Mouse (Mus musculus) testis, postnatal 10 days (tissue): ENCODE results near the gene Mindy4.

Source experiments
- DNase-seq: peaks from one replicate; pipeline ENCODE4 v3.0.0; 2021; ENCODE audit warnings: low spot score

The Mindy4 gene

DNA sequence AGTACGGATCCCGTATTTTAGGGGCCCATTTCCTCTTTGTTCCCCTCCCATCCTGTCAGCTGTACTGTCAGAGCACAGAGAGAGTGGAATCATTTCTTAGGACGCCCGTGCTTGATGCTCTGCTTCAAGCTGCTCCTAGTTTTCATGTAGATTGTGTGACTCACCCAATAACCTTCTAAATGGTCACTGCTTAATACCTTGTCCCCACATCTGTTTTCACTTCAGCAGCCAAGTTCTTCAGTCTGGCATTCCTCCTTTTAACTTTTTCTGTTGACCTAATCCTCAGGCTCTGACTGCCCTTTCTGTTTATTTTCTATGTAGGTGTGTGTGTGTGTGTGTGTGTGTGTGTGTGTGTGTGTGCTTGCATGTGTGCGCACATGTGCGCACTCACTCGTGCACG, 4.6 kb downstream of the Mindy4 start:
- no peak for DNase-seq

DNA sequence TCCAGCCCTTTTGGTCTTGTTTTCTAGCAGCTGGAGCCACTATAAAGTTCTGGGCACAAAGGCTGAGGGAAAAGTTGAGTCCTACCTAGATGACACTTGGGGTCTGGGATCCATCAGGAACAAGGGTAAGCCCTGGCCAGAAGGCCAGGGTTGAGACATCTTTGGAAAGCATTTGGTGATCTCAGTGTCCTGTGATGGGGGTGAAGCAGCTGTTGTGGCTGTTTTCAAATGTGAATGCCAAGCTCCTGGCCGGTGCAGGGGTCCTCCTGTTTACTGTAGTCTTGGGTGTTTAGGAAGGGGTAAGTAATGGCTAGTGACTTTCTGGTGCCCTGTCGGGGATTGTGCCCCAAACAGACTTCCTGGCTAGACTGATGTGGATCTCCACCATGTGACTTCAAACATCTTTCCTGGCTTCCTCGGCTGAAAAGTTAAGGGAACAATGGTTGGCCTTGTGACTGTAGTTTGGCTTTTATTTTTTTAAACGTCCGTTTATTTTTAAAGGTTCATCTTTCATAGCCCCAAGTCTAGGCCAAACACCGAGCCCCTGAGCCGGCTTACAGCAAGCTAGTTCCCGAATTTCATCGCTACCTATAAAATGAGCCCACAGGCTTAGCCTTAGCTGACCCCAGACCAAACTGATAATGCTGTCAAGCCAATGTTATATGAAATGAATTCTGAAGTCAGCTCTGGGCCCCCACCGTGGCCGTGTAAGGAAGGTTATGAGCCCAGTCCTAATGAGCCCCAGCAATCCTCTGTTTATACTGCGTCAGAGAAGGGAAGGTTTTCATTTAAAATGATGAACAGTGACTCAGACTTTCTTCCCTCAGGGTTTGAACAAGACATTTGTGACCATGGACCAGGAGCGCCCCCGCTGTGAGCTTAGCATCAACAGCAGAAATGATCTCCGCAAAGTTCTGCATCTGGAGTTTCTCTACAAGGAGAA, 7.5 kb downstream of the Mindy4 start:
- no peak for DNase-seq

DNA sequence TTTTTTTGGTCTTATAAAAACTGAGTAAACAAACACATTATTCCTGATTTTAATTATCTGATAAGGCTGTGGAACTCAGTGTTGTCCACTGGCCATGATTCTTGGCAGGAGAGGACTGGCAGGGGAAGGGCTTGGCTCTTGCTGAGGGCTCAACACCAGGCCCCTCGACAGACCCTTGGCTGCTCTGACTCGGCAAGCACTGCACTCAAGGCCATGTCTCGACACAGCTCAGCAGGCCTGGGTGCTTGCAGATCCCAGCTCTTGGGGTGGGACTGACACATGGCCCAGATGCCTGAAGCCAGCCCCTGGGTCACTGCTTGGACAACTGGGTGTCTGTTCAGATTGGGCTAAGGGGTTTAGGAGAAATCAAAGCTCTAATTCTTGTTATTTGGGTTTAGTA, 11.4 kb downstream of the Mindy4 start:
- DNase-seq: no peak

DNA sequence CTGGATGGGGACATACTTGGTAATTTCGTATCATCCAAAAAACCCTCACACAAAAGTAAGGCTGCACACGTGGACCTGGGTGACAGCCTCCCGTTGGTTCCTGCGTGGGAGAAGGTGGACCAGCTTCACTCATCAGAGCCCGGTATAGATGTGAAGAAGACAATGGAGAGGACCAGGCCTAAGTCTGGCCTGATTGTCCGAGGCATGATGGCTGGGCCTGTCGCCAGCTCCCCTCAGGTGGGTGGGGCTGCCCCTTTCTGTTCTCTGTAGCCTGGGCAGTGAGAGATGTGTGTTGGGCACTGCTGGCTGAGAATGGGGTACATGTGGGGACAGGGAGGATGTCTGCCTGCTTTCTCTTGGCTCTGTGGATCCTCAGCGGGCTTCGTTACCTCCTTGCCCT, 15.0 kb downstream of the Mindy4 start:
- no peak for DNase-seq

DNA sequence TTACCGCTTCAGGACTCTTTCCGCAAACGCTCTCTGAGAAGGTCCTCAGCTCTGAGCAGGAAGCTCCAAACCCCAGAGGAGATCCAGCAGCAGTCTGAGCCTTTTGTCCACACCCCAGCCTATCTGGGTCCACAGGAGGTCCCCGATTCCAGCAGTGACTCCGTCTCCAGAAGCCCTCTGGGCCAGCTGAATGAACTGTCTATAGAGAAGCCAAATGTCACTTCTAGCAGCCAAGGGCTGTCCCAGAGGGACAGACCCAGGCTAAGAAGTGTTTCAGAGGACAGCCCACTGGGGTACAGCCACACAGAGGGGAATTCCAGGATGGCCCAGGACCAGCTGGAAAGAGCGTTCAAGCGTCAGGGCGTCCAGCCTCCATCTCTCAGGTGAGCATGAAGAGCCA, 20.8 kb downstream of the Mindy4 start:
- no peak for DNase-seq

DNA sequence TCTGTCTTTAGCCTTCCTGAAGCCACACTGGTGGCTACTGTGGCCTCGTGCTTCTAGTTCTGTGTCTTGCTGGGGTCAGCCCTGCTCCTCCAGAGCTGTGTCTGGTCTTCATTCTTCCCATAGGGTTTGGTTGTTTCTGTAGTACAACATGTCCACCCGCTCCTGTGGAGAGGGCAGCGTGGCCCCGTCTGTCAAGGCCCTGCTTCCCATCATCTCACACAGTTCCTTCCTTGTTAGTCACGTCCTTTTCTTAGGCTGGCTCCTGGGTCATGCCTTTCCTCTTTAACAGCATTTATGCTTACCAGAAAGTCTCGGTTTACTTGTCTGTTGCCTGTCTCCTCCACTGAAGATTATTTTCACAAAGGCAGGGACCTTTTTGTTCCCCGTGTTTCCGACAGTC, 26.9 kb downstream of the Mindy4 start:
- no peak for DNase-seq

DNA sequence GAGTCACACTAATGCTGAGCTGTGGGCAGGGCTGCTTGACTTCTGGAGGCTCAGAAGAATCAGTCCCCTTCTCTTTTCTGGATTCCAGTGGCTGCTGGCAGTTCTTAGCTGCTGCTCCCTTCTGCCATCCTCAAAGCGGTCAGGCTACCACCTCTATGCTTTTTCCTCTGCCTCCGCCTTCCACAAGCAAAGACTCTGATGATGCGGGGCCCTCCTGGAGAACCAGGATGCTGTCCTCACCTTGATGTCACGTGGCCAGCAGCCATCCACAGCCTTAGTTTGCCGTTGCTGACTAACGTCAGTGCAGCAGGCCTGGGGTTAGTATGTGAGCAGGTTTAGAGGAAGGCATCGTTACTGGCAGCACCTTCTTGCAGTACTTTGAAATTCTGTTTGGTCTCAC, 28.9 kb downstream of the Mindy4 start:
- DNase-seq: no peak

DNA sequence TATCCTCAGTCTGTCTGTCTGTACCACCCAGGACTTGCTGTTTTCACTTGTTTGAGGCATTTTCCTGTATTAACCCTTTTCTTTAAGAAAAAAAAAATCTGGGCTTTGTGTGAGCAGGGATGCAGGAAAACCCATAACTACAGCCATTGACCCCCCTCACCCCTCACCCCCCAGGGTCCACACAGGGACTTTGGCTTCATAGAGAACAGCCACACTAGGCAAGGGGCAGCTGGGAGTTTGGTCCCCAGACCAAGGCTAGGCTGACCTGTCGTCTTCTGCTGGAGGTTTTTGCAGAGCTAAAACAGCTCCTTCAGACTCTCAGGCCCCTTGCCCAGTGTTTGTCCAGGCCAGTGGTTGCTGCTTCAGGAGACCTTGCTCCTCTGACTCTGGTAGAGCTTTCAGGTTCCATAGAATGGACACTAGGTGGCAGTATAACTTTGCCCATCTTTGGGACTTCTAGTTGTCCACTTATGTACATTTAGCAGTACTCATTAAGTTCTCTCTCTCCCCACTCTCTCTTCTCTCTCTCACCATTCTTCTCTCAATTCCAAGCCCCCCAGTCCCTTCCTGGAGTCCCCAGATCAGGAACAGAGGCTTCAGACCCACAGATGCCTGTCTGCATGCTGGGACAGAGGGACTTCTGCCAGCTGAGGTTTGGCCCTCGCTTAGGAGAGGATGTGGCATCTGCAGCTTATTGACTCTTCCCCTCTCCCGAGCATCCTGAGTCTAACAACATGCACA, 29.5 kb downstream of the Mindy4 start:
- DNase-seq: no peak

DNA sequence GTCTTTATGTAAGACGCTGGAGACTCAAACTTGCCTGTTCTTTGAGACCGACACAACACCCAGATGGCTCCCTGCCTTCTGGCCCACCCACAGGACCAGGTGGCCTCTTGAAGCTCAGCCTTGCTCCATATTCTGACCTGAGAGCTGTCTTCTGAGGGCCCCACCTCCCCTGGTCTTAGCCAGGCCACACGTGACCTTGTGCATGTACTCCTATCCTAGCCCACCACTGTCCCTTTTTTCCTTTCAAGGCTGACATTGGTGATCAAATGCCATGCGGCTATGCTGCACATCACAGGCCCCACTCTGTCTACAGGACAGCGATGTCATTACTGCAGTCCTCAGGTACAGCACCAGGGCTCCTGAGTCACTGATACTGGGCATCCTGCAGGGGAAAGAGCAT, 30.1 kb downstream of the Mindy4 start:
- DNase-seq: no peak

DNA sequence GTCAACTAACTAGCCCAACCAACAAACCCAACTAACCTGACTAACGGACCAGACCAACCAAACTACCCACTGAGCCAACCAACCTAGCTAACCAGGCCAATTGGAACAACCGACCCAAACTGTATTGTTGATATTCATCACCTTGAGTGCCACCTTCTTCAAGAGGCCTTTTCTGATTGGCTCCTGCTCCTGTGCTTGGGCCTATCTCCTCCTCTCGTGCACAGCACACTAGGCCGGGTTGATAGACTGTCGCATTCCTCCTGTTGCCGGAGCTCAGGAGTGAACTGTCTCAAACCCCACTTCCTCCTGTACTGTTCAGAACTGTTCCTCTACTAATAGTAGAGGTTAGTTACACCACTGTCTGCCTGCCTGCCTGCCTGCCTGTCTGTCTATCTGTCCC, 31.5 kb downstream of the Mindy4 start:
- no peak for DNase-seq

DNA sequence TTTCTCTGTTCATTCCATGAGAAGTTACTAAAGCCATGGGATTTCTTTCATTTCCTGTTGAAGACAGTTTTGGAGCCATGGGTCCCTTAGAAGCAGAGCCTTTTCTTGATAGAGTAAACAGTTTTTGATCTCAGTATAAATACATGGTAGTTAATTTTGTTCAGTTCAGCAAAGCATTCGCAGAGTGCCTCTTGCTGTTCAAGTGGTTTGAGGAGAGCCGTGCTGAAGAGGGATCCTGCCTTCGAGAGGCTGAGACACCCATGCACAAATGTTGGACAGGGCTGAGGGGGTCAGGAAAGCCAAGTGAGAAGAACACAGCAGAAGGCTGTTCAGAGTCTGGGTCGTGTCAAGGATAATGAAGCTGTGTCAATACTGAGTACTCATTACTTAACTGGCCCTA, 32.5 kb downstream of the Mindy4 start:
- no peak for DNase-seq

DNA sequence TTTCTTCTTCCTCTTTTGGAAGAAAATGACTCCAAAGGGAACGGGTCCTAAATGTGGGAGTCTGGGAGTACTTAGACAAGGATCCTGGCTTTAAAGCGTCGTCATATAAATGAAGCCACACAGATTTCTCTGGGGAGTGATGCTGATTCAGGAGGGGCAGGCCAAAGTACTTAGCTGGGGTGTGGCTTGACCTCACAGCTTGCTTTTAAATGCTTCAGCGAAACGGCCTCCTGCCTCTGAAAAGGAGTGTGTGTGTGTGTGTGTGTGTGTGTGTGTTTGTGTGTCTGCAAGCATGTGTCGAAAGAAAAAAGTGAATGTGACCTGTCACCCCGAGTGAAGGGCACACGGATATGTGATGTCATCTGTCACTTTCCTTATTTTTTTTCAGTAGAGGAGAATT, 36.7 kb downstream of the Mindy4 start:
- DNase-seq: no peak

DNA sequence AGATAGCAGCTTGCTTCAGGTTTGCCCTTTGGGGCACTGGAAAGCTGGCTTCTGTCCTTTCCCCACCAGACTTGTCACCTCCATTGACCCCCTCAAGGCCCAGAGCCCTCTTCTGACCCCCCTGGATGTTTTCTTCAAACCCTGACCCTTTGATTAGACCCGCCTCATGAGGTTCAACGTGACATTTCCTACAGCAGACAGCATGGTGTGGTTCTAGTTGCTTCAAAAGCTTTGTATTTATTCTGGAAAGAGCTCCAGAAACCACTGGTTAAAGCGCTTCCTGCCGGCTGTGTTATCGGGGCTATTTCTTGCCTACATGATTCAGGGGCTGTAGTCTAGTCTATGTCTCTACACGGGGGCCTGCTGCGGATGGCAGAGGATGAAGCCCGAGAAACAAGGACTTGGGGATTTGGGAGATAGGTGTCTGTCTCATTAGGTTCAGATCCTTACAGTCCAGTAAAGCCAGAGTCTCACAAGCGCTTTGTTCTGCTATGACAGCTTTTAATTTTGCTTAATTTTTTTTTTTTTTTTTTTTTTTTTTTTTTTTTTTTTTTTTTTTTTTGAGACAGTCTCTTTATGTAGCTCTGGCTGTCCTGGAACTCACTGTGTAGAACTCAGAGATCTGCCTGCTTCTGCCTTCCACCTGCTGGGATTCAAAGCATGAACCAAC, 37.5 kb downstream of the Mindy4 start:
- no peak for DNase-seq

DNA sequence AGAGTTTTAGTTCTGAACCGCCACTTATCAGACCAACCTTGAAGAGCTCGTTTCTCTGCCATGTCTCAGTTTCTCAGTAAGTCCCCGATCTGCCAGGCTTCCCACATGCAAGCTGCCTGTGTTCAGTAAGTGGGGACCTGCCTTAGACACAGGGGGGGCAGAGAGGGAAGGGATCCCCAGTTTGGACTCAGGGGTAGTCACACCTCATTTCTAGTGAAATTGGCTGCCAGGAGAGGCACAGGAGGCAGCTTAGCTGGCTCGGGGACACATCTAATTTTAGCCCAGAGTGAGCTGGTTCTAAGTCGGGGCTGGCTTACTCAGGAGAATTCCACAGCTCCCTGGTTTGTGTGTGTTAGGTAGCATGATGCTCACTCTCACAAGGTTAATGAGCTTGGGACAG, 38.3 kb downstream of the Mindy4 start:
- no peak for DNase-seq

DNA sequence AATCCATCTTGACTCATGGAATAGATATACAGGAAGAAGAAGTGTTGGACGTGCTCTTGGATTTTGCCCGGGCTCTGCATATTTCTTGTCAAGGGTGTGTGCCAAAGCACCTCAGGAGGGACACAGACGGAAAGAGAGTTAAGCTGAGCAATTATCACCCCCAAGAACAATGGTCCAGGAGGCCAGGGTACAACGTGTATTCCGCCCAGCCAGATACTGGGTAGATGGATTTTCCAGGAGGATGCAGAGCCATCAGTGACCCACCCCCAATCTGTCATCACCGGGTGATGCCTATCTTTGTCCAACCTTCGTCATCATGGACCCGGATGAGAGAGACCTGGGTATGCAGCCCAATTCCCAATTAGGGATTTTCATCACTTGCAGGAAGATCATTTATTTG, 42.5 kb downstream of the Mindy4 start:
- no peak for DNase-seq

DNA sequence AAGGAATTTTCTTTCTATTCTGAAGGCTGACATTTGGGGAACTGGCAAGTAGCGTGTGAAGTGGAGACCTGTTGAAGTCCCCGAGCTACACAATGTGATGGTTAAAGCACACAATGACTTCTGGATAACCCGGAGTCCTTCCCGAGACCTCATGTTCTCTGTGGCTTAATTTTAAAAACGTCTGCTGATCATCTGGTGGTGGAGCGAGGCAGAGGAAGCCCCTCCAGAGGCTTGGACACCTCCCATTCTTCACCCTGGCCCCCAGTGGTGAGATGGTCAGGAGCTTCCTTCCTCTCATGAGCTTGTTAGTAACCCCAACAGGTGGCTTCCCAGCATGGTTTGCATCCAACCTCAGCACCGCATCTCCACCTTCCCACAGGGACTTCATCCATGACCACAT, 43.3 kb downstream of the Mindy4 start:
- no peak for DNase-seq

DNA sequence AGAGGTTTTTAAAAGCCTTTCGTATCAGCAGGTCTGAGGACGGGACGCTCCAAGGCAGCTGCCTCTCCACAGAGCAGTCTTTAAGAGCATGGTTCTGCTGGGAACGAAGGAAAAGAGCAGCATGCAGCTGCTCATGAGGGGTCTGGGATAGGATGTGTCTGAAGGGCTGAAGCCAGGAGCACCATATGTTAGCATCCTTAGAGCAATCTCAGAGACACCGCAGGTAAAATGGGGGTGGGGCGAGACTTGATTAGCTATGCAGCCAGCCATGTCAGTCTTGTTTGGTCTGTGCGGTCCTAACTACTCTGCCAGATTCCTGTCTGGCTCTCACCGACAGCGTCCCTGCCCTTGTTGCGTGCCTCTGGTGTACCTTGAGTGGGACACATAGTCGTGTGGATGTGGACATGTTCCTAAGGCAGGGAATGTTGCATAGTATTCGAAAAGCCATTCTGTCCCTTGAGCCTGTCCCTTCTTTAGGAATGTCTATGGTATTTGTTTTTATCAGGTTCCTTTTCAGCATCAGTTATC, 43.8 kb downstream of the Mindy4 start:
- no peak for DNase-seq

DNA sequence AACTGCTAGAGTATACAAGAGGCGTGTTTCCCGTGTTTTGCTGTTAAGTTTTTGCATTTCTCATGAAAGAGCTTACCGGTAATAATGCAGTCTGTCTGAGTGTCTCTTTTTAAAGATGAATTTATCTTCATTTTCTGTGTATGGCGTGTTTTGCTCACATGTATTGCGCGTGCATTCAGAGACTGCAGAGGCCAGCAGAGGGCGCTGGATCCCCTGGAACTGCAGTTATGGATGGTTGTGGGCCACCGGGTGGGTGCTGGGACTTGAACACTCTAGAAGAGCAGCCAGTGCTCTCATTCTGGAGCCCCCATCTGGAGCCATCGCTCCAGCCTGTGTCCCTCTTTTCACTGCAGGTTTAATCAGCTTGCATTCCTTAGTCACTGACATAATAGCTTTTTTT, 46.1 kb downstream of the Mindy4 start:
- DNase-seq: no peak

DNA sequence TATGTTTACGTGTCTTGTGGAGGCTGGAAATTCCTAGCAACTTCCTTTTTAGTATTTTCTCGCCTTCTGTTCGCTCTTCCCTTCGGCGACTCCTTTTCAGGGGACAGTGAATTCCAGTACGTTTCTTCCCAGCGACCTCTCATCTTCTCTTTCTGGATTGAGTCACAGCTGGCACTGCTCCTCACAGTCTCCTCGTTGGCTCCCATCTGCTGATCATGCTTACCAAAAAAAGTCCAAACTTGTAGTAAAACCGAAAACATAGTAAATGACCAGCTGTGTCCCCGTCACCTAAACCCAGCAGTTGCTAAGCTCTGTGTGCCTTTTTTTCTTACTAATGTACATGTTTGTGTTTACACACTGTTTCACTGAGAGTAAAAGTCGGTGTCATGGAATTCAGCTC, 47.6 kb downstream of the Mindy4 start:
- DNase-seq: no peak

DNA sequence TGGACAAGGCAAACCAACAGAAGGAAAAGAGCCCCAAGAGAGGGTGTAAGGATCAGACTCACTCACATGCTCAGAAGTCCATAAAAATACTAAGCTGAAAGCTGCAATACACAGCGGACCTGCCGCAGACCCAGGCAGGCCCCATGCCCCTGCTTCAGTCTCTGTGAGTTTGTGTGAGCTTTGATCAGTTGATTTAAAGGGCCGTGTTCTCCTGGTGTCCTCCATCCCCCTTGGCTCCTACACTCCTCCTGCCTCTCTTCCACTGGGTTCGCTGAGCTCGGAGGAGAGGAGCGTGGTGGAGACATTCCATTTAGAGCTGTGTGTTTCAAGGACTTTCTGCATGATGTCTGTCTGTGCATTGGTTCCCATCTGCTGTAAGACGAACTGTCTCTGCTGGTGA, 48.4 kb downstream of the Mindy4 start:
- no peak for DNase-seq

DNA sequence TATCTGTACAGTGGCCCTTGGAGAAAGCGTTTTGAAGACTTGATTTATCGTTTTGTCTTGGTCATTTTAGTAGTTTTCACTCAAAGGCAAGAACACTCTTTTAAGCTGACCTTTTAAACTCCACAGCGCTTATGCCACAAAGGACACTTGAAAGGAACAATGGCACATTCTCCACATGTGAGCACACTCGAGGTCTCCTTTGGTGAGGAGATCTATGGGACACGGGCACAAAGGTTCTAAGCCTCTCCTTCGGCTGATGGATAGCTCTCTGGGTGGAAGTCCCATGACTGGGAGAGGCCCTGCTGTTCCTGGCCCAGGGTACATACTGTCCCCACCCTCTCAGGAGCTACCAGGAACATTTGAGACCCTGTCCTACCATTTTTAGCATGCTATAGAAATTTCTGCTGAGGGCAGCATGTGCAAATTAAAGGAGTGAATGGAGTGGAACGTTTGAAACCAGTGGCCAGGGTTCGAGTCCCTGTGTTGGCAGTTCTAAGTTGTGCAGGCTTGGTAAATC, 49.6 kb downstream of the Mindy4 start:
- DNase-seq: no peak

DNA sequence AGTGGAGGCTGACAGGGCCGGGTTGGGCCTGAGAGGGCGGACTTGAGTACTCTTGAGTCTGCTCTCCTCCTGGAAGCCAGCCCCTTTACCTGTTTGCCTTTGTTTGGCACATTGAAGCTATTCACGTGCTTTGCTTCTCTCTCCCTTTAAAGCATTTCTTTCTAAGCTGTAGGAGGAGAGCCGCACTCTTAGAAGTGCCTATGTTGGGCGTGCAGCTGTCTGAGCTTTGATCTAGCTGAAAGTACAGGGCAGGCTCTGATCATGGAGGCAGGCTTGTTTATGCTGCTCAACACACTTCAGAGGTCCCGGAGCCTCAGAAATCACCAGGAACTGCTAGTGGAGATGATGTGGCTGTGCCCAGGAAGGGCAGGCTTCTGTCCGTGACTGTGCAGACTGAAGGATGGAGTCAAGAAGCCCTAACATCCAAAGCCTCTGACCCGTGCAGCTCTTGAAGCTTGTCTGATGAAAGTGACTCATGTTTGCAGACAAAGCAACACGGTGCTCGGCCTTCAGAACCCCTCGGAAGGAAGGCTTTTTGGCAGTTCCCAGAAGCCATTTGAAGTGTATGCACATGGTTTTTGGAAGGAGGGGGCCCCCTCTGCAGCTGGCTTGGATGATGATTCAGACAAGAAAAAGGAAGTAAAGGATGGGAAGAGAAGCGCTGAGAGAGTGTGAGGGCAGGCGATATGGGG, 53.5 kb downstream of the Mindy4 start:
- no peak for DNase-seq
